Mouse (Mus musculus) E14TG2a.4 (cell line): ENCODE measurements around the gene Med19.

Experiments
- CTCF ChIP-seq: conservative IDR thresholded peaks from 2 replicates; pipeline ENCODE4 v1.5.1; 2014; ENCODE audit warnings: low read length
- NANOG ChIP-seq: IDR thresholded peaks from 2 replicates; pipeline ENCODE4 v1.6.1; 2014; ENCODE audit warnings: borderline replicate concordance, low read length, mixed read lengths

GRCm38 (mm10) chr2:84658806-84659205 lies 19.4 kb upstream of the Med19 start, which contains the start of gene Btbd18:
- TF ChIP-seq CTCF (no peak), NANOG (no peak)
